Mouse (Mus musculus): ENCODE data around the gene Mdm4. TPM values are rescaled to one million over a fixed set of nuclear protein-coding genes. Genes with fewer than 3 reads are reported as not detected.

Gene Mdm4
- polyA plus RNA-seq, 1 experiment from 2014 or later: 36.5 TPM

DNA sequence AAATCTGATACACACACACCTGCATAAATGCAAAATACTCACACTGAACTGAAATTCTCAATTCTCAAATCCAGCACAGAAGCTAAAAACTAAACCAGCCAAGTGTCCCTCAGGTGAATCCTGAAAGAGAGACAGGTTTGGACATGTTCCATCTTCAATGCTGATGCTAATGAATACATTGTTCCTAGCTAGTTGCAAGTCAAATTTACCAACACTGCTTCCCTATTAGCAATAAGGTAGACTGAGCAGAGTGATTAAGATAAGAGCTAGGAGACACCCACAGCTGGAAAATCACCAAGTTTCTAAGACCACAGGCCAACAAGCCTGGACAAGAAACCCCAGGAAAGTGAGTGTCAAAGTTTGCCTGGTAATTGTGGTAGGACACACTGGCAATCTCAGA is 11.0 kb downstream of the Mdm4 start:
- DNase-seq (ENCODE audit: low spot score, missing footprints) (peak; percentile 17), ATAC-seq (ENCODE audit: low FRiP score) (no peak)
- no peak overlapping the region for H3K9ac ChIP-seq (ENCODE audit: low read length)
- peaks cover 17% of the 10 kb centered on the region; the same call in 1 of the 2 replicates for H3K36me3 ChIP-seq (ENCODE audit: control insufficient read depth, insufficient read depth, low read length)
- H3K9me3 ChIP-seq (ENCODE audit: control insufficient read depth, low read length): no peaks in the 10 kb centered on the region
- H3K4me1 ChIP-seq (ENCODE audit: control insufficient read depth, insufficient read depth, low read length): peaks cover 4% of the 10 kb centered on the region
- no peaks in the 10 kb centered on the region for H3K27me3 ChIP-seq (ENCODE audit: control insufficient read depth, insufficient read depth, low read length)
- no peak overlapping the region for H3K4me2 ChIP-seq
- H3K4me3 ChIP-seq (ENCODE audit: low read depth, low read length): no peak overlapping the region
- H3K27ac ChIP-seq (ENCODE audit: low read depth, low read length): no peak overlapping the region

DNA sequence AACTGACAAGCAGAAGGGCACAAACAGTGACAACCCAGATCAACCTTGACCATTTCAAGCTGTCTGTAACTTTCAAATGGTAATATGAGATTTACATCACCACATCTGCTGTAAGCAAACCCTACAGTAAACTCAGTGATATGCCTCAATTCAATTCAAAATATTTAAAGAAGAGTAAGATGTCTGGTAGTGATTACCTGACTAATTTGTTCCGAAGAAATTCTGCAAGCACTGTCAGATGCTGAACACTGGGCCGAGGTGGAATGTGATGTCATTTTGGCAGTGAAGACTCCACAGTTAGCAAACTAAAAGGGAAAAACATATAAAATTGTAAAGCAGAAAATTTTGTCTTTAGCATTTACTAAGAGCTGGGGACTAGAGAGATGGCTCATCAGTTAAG is 11.8 kb downstream of the Mdm4 start:
- H3K27me3 ChIP-seq (ENCODE audit: control insufficient read depth, insufficient read depth, low read length): no peaks in the 10 kb centered on the region
- H3K27ac ChIP-seq (ENCODE audit: low read depth, low read length): no peak overlapping the region
- peaks cover 21% of the 10 kb centered on the region; the same call in 1 of the 2 replicates for H3K36me3 ChIP-seq (ENCODE audit: control insufficient read depth, insufficient read depth, low read length)
- WGBS: 92% methylated on average over 2 of the region's 2 CpGs
- ATAC-seq (ENCODE audit: low FRiP score): no peak
- DNase-seq (ENCODE audit: low spot score, missing footprints): no peak
- H3K4me3 ChIP-seq (ENCODE audit: low read depth, low read length): no peak overlapping the region
- no peak overlapping the region for H3K9ac ChIP-seq (ENCODE audit: low read length)
- H3K4me1 ChIP-seq (ENCODE audit: control insufficient read depth, insufficient read depth, low read length): no peaks in the 10 kb centered on the region; the same call in 1 of the 2 replicates
- no peaks in the 10 kb centered on the region for H3K9me3 ChIP-seq (ENCODE audit: control insufficient read depth, low read length)
- no peak overlapping the region for H3K4me2 ChIP-seq

DNA sequence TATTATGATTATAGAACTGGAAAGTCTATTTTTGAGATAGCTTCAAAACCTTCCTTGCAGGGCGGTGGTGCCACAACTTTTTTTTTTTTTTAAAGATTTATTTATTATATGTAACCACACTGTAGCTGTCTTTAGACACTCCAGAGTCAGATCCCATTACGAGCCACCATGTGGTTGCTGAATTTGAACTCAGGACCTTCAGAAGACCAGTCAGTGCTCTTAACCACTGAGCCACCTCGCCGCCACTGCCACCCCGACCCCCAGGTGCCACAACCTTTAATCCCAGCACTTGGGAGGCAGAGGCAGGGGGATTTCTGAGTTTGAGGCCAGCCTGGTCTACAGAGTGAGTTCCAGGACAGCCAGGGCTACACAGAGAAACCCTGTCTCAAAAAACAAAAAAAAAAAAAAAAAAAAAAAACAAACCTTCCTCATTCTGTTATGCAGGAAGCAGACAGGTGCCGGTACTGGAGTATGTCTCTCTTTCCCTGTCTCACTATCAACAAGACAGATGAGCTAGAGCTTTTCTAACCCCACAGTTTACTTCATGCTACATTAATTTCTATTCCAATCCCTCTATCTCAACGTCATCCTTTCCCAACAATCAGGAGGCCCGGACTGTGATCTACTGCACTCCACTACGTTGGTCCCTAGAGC is 13.5 kb downstream of the Mdm4 start:
- Histone ChIP-seq H3K4me1 (ENCODE audit: control insufficient read depth, insufficient read depth, low read length) (no peaks in the 10 kb centered on the region; the same call in 1 of the 2 replicates), H3K36me3 (ENCODE audit: control insufficient read depth, insufficient read depth, low read length) (peaks cover 21% of the 10 kb centered on the region; the same call in 1 of the 2 replicates), H3K9ac (ENCODE audit: low read length) (no peak overlapping the region), H3K27ac (ENCODE audit: low read depth, low read length) (no peak overlapping the region), H3K4me3 (ENCODE audit: low read depth, low read length) (no peak overlapping the region), H3K27me3 (ENCODE audit: control insufficient read depth, insufficient read depth, low read length) (no peaks in the 10 kb centered on the region), H3K9me3 (ENCODE audit: control insufficient read depth, low read length) (no peaks in the 10 kb centered on the region), H3K4me2 (no peak overlapping the region)
- no peak for ATAC-seq (ENCODE audit: low FRiP score)
- WGBS: 96% methylated on average over 9 of the region's 9 CpGs
- DNase-seq (ENCODE audit: low spot score, missing footprints): no peak

DNA sequence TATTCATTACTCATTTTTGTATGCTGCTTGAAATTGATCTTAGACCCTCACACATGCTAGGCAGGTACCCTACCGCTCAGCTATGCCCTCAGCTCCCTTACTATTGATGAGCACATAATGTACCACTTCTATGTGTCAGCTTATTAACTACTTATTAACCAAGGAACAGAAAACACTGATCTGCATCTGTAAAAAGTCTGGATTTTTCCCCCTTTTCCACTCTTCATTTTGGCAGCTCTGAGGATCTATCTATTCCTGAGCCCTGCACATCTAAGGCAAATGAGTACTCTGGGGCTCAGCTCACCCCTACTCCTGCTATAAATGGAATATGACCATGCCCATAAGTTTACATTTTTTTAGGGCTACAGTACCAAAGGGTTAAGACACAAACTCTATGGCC is 16.2 kb downstream of the Mdm4 start:
- no peaks in the 10 kb centered on the region for H3K9me3 ChIP-seq (ENCODE audit: control insufficient read depth, low read length)
- peaks cover 26% of the 10 kb centered on the region; the same call in 1 of the 2 replicates for H3K36me3 ChIP-seq (ENCODE audit: control insufficient read depth, insufficient read depth, low read length)
- ATAC-seq (ENCODE audit: low FRiP score): no peak
- no peaks in the 10 kb centered on the region for H3K27me3 ChIP-seq (ENCODE audit: control insufficient read depth, insufficient read depth, low read length)
- 97% methylated on average over 1 of the region's 1 CpGs for WGBS
- no peak for DNase-seq (ENCODE audit: low spot score, missing footprints)
- no peak overlapping the region for H3K27ac ChIP-seq (ENCODE audit: low read depth, low read length)
- H3K4me1 ChIP-seq (ENCODE audit: control insufficient read depth, insufficient read depth, low read length): no peaks in the 10 kb centered on the region
- H3K4me3 ChIP-seq (ENCODE audit: low read depth, low read length): no peak overlapping the region
- no peak overlapping the region for H3K4me2 ChIP-seq
- no peak overlapping the region for H3K9ac ChIP-seq (ENCODE audit: low read length)

DNA sequence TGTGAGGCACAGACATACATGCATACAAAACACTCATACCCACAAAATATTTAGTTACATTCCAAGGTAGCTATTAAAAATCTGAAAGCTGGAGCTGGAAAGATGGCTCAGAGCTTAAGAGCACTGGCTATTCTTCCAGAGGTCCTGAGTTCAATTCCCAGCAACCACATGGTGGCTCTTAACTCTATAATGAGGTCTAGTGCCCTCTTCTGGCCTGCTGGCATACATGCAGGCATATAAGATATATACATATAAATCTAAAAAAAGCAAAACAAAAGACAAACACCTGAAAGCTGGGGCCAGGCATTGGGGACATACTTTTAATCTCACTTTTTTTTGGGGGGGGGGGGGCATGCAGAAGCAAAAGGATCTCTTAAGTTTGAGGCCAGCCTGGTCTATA is 17.0 kb downstream of the Mdm4 start:
- no peak for DNase-seq (ENCODE audit: low spot score, missing footprints)
- Histone ChIP-seq H3K36me3 (ENCODE audit: control insufficient read depth, insufficient read depth, low read length) (peaks cover 25% of the 10 kb centered on the region; the same call in 1 of the 2 replicates), H3K4me3 (ENCODE audit: low read depth, low read length) (no peak overlapping the region), H3K4me1 (ENCODE audit: control insufficient read depth, insufficient read depth, low read length) (no peaks in the 10 kb centered on the region), H3K27ac (ENCODE audit: low read depth, low read length) (no peak overlapping the region), H3K4me2 (no peak overlapping the region), H3K9ac (ENCODE audit: low read length) (no peak overlapping the region), H3K27me3 (ENCODE audit: control insufficient read depth, insufficient read depth, low read length) (no peaks in the 10 kb centered on the region), H3K9me3 (ENCODE audit: control insufficient read depth, low read length) (no peaks in the 10 kb centered on the region)
- no peak for ATAC-seq (ENCODE audit: low FRiP score)

DNA sequence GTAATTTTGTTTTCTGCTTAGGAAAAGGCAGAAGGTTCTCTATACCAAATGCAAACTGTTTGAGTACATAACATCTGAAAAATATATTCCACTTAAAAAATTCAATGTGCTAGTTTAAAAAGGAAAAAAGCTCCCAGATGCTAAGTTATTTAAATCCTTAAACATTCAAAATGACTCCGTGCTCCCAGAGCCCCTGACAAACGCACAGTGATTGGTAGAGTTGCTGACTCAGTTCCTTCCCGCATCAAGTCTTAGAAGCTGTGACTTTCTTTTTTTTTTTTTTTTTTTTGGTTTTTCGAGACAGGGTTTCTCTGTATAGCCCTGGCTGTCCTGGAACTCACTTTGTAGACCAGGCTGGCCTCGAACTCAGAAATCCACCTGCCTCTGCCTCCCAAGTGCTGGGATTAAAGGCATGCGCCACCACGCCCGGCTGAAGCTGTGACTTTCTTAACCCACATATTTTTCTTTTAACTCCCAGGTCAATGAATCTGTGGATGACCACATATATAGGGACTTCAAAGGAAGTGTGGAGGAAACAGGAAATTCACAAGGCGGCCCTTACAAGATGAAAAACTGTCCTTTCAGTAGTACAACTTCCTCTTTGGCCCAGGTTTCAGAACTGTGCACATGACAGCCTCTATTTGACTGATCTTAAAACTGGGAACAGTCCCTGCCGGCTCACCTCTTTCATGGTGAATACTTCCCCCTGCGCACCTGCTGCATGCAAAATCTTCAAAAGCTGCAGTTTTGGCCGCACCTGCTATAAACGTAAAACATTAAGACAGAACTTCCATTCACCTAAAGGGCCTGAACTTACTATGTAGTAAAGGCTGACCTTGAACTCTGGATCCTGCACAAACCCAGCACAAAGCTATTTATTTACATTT is 18.2 kb downstream of the Mdm4 start:
- ATAC-seq (ENCODE audit: low FRiP score) (no peak), DNase-seq (ENCODE audit: low spot score, missing footprints) (peak; percentile 75)
- H3K4me2 ChIP-seq: no peak overlapping the region
- peaks cover 17% of the 10 kb centered on the region; the same call in 1 of the 2 replicates for H3K36me3 ChIP-seq (ENCODE audit: control insufficient read depth, insufficient read depth, low read length)
- H3K27ac ChIP-seq (ENCODE audit: low read depth, low read length): no peak overlapping the region
- WGBS: 94% methylated on average over 12 of the region's 13 CpGs
- H3K4me3 ChIP-seq (ENCODE audit: low read depth, low read length): no peak overlapping the region
- H3K27me3 ChIP-seq (ENCODE audit: control insufficient read depth, insufficient read depth, low read length): no peaks in the 10 kb centered on the region
- no peaks in the 10 kb centered on the region for H3K9me3 ChIP-seq (ENCODE audit: control insufficient read depth, low read length)
- no peak overlapping the region for H3K9ac ChIP-seq (ENCODE audit: low read length)
- H3K4me1 ChIP-seq (ENCODE audit: control insufficient read depth, insufficient read depth, low read length): no peaks in the 10 kb centered on the region

DNA sequence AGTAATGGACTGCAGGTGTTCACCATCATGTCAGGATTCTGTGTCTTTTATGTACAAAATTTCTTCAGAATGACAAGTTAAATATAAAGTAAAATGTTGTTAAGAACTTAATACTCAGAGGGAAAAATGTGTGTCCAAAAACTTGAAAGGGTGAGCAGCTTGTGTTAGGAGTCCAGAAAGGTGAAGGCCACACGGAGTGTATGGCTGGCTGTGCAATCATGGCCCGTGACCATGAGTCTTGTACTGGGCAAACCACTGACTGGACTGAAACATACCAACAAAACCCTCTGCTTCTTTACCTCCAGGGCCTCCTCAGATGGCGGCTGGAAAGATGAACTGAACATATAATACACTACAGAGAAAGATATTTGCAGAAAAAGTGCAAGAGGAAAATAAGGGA is 23.8 kb downstream of the Mdm4 start:
- Histone ChIP-seq H3K27me3 (ENCODE audit: control insufficient read depth, insufficient read depth, low read length) (no peaks in the 10 kb centered on the region), H3K4me3 (ENCODE audit: low read depth, low read length) (no peak overlapping the region), H3K4me1 (ENCODE audit: control insufficient read depth, insufficient read depth, low read length) (no peaks in the 10 kb centered on the region), H3K36me3 (ENCODE audit: control insufficient read depth, insufficient read depth, low read length) (peaks cover 17% of the 10 kb centered on the region; the same call in 1 of the 2 replicates), H3K27ac (ENCODE audit: low read depth, low read length) (no peak overlapping the region), H3K9me3 (ENCODE audit: control insufficient read depth, low read length) (no peaks in the 10 kb centered on the region), H3K9ac (ENCODE audit: low read length) (no peak overlapping the region), H3K4me2 (no peak overlapping the region)
- ATAC-seq (ENCODE audit: low FRiP score): no peak
- WGBS: 89% methylated on average over 3 of the region's 3 CpGs
- DNase-seq (ENCODE audit: low spot score, missing footprints): no peak

DNA sequence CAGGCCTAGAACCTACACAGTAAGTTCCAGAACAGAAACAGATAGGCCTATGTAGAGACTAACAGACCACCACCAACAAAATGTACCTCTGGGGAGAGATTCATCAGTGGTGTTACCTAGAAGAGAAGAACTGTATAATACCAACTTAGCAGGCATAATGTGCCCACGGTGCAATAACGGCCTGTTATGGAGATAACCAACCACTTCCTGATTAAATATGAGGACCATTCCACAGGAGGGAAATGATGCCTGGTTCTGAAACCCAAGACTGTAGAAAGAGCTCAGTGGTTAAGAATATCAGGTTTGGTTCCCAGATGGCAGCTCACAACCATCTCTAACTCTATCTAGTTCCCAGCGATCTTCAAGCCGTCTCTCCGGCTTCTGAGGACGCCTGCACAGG is 30.0 kb downstream of the Mdm4 start:
- Histone ChIP-seq H3K27me3 (ENCODE audit: control insufficient read depth, insufficient read depth, low read length) (no peaks in the 10 kb centered on the region), H3K4me3 (ENCODE audit: low read depth, low read length) (no peak overlapping the region), H3K27ac (ENCODE audit: low read depth, low read length) (no peak overlapping the region), H3K9me3 (ENCODE audit: control insufficient read depth, low read length) (no peaks in the 10 kb centered on the region), H3K9ac (ENCODE audit: low read length) (no peak overlapping the region), H3K4me1 (ENCODE audit: control insufficient read depth, insufficient read depth, low read length) (no peaks in the 10 kb centered on the region), H3K36me3 (ENCODE audit: control insufficient read depth, insufficient read depth, low read length) (peaks cover 22% of the 10 kb centered on the region), H3K4me2 (no peak overlapping the region)
- DNase-seq (ENCODE audit: low spot score, missing footprints) (no peak), ATAC-seq (ENCODE audit: low FRiP score) (no peak)
- WGBS: 95% methylated on average over 6 of the region's 6 CpGs

DNA sequence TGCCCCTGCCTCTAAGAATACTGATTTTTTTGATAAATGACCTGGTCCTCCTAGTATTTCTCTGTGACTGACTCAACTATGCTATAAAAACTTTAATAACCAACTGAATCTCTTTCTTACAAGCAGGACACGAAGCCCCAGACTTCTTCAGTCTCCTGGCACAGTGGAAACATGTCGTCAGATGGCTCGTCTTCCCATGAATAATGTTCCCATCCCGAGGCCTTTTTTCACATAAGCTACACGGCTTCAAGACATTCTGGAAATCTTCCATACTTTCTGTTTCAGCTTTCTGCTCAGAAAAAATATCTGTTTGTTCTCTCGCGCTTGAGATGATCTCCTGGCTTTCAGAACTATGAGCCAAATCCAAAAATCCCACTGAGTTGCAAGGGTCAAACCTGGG is 38.8 kb downstream of the Mdm4 start:
- Histone ChIP-seq H3K4me2 (no peak overlapping the region), H3K36me3 (ENCODE audit: control insufficient read depth, insufficient read depth, low read length) (peaks cover 15% of the 10 kb centered on the region), H3K4me1 (ENCODE audit: control insufficient read depth, insufficient read depth, low read length) (no peaks in the 10 kb centered on the region), H3K27me3 (ENCODE audit: control insufficient read depth, insufficient read depth, low read length) (no peaks in the 10 kb centered on the region), H3K9ac (ENCODE audit: low read length) (no peak overlapping the region), H3K4me3 (ENCODE audit: low read depth, low read length) (no peak overlapping the region), H3K27ac (ENCODE audit: low read depth, low read length) (no peak overlapping the region), H3K9me3 (ENCODE audit: control insufficient read depth, low read length) (no peaks in the 10 kb centered on the region)
- no peak for ATAC-seq (ENCODE audit: low FRiP score)
- no peak for DNase-seq (ENCODE audit: low spot score, missing footprints)
- 97% methylated on average over 7 of the region's 7 CpGs for WGBS
